Mouse (Mus musculus) ovary, postnatal 36 days (tissue): ENCODE data around the gene Rps10.

ENCODE experiments used
- DNase-seq: peaks from one replicate; pipeline ENCODE4 v3.0.0; 2022; ENCODE audit warnings: low spot score, mixed read lengths

The Rps10 gene

DNA sequence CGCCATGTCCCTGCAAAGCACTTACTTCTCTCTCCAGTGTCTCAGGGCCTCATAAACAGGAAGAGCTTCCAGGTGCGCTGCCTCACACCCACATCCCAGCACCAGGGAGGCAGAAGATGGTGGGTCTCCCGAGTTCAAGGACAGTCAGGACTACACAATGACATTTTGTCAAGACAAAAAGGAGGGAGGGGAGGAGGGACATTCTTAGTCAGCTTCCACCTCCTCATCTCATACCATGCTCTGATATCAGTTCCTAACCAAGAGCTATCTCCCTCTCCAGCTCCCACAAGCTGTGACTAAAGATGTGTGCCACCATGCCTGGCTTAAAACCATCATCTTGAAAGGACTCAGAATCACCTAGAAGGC lies 25.0 kb downstream of the Rps10 start:
- no peak for DNase-seq

DNA sequence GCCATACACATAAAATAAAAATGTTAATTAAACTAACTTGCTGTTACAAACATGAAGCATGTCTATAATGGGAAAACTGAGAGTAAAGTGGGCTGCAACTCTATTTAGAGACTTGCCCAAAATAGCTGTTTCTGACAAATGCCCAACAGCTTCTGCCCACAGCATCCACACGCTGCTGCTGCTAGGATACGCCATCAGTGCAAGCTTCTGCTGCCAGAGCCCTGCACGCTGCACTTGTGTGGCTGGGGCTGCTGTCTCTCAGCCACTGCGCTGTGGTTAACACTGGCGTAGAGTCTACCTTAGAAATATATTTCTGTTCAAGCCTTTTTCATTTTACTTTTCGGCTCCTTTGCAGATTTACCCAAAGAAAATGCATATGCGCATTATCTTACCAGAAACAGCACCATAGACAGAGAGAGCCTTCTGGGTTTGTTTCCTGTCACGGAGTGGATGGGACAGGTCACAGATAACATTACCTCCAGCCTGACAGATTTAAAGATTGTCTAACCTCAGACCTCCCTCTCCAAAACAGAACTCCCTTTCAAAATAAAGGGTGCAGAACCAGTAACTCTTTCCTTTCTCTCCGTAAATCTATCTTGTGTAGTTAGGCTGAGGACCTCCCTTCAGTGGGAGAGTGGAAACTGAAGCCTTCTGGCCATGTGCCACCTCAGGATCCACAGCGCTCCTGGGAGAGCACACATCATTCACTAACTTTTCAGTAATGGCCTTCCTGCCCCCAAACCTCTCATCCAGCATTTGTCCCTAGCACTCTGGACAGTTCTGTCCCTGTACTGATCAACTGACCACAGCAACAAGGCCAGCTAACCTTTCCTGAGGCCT lies 25.6 kb downstream of the Rps10 start:
- DNase-seq, result no peak

DNA sequence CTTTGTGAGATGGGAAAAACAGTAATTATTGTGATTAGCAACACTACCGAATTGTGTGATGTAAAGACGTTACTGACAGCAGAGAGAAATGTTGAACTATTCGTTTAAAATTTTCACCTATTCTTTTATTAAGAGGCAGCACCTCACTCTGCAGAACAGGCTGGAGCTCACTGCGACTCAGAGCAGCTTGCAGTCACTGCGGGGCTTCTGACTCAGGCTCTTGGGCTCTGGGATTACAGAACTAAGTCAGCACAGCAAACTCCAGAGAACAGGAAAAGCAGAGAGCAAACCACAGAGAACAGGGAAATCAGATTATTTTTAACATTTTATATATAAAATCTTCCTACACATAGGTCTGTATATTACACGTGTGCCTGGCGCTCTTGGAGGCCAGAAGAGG lies 26.9 kb downstream of the Rps10 start:
- DNase-seq, result no peak

DNA sequence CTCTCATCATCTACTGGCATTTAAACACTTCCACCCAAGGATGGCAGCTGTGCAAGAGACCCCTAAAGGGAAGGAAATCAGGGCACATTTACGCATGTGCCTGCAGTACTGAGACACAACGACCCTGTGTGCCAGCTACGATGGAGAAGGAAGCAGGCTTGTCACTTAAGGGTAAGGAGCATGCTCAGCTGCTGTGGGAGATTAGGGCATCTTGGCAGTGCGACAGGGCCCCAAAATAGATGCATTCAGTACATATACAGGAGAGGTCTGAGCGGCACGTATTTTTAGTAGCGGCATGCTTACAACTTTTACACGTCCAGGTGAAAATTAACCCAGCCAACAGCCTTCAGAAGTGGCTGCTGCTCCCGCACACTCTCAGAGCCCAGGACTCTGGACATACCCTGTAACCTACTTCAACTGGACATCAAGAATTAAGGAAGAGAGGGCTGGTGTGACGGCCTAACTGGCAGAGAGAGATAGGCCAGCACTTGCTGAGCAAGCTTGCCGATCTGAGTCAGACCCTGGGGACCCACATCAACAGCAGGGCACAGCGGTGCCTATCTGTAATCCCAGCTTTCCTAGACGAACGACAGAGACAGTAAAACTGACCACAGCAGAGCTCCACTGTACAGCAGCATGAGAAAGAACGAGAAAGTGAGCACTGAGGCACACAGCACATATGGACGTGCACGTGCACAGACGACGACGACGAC lies 32.8 kb downstream of the Rps10 start:
- DNase-seq, result no peak

DNA sequence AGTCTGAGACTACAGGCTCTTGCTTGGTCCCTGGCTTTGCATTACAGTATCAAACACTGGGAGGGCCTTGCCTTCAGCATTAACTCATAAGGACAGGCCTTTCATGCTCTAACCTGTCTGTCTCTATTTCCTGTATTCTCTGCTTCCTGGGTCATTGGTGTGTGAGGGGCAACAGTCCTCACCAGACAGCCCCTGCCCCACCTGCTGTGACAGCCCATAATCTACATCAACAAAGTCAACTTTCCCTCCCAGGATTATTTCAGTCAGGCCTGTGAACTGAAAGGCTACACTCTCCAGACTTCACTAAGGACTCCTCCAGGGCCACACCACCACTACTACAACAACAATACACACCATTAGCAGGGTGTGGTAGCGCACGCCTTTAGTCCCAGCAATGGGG lies 33.4 kb downstream of the Rps10 start:
- no peak for DNase-seq

DNA sequence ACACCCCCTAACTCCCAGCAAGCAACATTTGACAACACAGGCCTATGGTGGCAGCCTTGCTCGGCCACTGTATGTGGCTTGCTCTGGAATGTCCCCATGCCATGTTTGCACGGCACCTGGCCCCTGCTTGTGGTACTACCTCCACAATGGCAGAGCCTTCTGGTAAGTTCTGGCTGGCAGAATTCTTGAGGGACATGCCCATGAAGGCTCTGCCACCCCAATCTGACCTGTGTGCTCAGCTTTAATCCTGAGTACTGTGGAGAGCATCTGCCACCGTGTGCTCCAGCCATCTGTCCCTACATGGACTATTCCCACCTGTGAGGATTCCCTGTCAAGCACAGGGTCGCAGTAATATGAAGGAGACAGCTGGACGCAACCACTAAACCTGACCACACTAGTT lies 35.6 kb downstream of the Rps10 start:
- no peak for DNase-seq

DNA sequence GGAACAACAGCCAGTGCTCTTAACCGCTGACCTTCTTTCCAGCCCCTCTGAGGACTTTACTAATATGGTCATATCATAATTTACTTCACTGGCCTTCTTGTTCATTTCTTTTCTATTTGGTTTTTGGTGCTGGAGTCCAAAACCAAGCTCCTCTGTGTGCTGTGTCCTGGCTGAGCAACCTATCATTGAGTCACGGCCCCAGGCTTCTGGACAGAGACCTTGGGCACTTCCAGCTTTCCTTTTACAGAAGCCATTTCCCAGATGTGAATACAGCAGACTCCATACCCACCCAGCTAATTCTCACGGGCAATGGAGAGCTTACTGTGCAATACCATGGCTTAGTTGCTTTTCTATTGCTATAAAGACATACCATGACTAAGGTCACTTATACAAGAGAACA lies 36.2 kb downstream of the Rps10 start:
- no peak for DNase-seq

DNA sequence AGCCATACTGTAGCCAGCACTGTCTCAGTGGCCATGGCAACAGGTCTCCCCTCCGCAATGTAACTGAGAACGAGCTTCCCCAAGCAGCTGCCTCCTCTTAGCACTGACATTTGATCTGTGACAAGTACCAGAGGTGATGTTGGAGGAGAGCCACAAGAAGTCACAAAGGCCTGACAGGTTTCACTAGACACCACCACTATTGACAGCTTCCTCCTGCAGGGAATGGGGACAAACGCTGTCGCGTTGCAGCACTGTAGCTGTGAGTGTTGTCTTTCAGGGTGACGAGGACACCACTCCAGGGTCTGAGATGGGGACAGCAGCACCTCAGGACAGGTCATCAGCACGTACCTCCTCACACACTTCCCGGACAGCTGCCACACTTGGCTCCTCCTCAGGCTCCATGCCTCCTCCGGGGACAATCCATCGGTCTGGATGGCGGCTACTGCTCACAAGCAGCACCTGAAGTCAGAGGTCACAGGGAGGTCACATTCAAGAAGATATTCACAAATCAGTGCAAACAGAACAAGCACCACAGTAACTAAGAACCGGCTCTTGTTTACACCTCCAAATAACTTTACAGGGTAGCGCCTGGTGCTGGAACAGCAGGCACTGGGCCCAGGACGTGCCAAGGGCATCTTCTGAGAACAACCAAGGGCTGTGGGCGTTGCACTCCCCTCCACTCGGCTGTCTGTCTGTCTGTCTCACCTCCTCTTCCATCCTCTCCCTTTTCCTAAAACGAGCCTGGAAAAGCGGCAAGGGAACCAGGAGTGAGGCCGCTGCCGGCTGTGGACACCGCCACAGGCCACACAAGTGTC lies 39.9 kb downstream of the Rps10 start:
- DNase-seq, result no peak

DNA sequence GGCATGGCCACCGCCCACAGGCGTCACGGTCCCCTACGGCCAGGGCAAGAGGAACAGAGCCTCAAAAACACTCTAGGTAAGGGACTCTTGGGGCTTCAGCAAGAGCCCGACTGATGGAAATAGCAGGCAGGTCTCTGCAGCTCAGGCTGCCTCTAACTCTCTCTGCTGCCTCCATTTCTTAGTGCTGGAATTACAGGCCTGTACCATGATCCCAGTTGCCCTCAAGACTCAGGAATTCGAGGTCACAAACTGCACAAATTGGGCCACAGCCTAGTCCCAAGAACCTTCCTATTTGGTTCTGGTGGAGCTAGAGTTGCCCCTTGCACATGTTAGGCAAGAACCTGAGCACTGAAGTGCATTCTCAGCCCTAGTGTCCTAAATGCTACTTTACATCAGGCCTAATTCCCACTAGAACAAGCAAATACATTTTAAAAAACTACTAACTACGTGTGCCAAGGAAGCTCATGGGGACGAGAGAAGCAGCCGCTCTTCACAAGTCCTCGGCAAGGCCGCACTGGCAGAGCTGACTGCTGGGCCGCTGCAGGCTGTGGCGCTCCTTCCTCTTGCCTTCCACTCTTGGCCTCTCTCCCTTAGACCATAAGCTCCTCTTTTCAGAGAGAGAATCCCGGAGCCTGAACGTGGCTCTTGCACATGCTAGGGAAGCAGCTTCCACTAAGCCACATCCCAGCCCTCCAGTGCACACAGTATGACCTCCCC lies 40.7 kb downstream of the Rps10 start:
- no peak for DNase-seq

DNA sequence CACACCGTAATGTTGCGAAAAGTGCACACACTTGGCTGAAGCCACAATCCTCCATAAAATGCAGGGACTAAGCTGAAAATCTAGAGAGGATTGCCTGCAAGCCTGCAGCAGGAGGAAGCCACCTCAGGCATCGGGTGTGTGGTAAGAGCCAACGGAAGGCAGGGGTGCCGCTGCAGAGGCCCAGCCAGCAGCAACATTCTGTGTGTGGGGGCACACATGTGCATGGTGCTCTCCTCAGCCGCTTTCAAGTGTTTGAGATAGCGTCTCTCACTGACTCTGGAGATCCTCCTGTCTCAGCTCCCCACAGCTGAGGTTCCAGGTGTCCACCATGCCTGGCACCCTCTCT lies 43.9 kb downstream of the Rps10 start:
- no peak for DNase-seq

DNA sequence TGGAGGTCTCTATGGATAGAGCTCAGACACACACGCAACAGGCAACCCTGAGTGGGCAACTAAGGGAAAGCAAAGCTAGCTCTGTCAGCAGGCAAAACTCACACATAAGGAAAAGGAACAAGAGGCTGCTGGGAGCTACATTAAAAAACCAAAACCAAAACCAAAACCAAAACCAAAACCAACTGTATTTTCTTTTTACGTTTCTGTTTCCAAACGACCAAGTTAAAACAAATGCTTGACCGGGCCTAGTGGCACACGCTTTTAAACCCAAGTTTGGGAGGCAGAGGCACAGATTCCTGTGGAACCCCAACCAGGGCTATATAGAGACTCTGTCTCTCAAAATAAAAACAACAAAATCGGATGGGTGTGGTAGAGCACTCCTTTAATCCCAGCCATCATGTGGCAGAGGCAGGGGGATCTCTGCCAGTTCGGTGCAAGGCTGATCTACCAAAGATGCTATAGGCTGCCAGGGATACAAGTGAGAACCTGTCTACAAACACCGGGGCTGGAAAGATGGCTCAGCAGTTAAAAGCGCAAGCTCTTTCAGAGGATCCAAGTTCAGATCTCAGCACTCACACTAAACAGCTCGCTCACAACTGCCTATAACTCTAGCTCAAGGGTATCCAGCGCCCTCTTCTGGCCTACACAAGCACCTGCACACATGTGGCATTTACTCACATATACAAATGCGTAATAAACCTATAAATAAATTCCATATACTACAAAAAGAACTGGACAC lies 44.5 kb downstream of the Rps10 start:
- DNase-seq, result no peak

DNA sequence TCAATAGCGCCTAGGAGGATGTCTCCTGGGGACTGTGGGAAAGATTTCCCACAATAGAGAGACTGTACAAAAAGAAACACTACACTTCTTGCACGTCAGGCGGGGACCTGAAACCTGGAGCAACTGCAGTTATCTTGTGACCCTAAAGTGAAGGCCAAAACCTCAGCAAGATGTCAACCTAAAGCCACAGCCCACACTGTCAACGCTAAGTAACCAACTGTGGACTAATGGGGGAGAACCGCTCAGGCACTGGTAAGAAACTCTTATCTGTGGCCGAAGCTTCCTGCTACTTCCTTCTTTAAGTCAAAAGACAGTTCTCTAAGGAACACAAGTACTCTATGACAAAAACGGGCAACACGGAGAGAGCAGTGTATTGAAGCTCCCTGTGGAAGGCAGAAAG lies 48.2 kb downstream of the Rps10 start:
- DNase-seq, result no peak

DNA sequence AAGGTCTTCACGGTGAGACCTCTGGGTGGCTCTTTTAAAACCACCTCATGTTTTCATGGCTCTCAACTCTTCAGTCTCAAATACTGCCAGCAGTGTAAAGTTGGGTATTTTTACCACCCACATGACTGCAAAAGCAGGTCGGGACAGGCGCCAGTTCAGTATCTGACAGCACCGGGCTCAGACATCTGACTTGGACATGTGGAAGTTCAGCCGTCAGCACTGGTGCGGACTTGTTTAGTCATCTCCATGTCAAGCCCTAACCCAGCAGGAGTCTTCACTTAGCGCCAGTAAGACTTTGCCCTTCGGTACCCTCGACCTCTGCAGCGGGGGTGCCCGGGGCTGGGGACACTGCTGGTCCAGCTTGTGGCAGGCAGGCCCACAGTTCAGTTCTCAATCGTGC lies 49.2 kb downstream of the Rps10 start:
- DNase-seq, result no peak

DNA sequence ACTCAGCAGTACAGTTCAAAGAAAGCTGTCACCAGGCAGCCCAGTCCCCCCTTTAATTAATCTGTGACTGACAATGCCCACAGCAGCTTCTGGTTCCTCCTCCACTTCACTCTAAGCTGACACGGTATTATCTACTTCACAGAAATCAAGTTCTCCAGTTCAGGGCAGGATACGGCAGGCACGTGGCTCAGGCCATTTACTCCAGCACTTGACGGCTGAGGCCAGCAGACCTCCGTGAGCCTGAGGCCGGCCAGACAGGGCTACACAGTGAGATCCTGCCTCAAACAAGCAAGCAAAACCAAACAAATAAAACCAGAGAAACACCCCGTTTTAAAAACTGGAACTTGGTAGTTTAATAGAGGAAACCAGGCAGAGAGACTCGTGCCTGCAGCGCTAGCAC lies 49.8 kb downstream of the Rps10 start:
- DNase-seq, result no peak

DNA sequence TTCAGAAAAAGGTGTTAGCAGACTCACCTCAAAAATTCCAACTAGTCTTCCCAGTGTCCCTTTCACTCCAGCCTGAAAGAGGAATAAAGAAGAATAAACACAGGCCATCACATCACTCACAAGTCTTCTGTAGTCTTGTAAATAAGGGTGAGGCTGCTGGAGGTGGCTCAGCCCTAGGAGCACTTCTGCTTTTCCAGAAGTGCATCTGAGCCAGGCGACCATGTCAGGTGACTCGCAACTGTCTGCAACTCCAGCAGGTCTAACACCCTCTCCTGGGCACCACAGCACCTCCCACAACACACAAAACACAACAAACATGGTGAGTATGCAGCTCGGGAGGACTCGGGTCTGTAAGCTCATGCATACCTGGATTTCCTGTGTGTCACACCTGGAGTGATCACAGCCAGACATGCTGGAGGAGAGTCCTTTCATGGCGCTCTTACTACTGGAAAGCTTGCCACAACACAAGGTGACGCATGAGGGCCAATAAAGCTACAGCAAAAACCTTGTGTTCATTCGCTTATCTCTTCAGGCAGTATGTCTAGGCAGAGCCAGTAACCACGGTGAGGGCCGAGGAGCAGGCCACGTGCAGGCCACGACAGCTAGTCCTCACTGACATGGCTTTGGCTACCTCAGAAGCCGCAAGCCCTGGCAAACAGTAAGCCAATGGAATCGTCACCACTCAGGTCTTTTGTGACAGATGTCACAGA lies 53.1 kb downstream of the Rps10 start:
- no peak for DNase-seq
